Comparison of ENCODE assay signal across 8 mouse cellular contexts in genomic region chr13:31082448-31083140, GRCm38 (mm10).
A peak's percentile ranks its signal among the peaks of the same experiment; 100 is the strongest.
DNase-seq lines count a peak whose midpoint lies in the region; ATAC-seq and TF ChIP-seq lines count a peak whose summit lies in the region.

No protein-coding gene starts in this region.

- ATAC-seq in heart, postnatal 0 days (ENCODE audit: insufficient read depth, low read depth): no peak
- 0 out of 2 replicates have a peak, but pooled peaks have one; percentile 51 for ATAC-seq in hindbrain, postnatal 0 days
- peak; percentile 76 for ATAC-seq in midbrain, embryonic 16.5 days
- no peak for ATAC-seq in stomach, embryonic 16.5 days (ENCODE audit: insufficient read depth, low FRiP score)

- H3K27me3 ChIP-seq in heart, postnatal 0 days (ENCODE audit: control insufficient read depth, insufficient read depth, low read length): peaks cover 49% of the 10 kb centered on the region
- H3K27me3 ChIP-seq in embryonic facial prominence, embryonic 10.5 days (replicated peaks; ENCODE audit: low read depth, poor library complexity, severe bottlenecking): peaks cover 54% of the 10 kb centered on the region
- peaks cover 13% of the 10 kb centered on the region for H3K27me3 ChIP-seq in hindbrain, postnatal 0 days (ENCODE audit: insufficient read depth, low read length)
- H3K27me3 ChIP-seq in midbrain, embryonic 16.5 days (ENCODE audit: control insufficient read depth, insufficient read depth, low read depth, low read length): peaks cover 4% of the 10 kb centered on the region; the same call in 1 of the 2 replicates
- no peaks in the 10 kb centered on the region for H3K27me3 ChIP-seq in stomach, embryonic 16.5 days (ENCODE audit: control insufficient read depth, insufficient read depth, low read length)

- no peaks in the 10 kb centered on the region for H3K36me3 ChIP-seq in heart, postnatal 0 days (replicated peaks; ENCODE audit: control insufficient read depth, insufficient read depth, low read length)
- H3K36me3 ChIP-seq in embryonic facial prominence, embryonic 10.5 days (replicated peaks): no peaks in the 10 kb centered on the region
- no peaks in the 10 kb centered on the region for H3K36me3 ChIP-seq in hindbrain, postnatal 0 days (ENCODE audit: insufficient read depth, low read length)
- no peaks in the 10 kb centered on the region for H3K36me3 ChIP-seq in midbrain, embryonic 16.5 days (ENCODE audit: control insufficient read depth, insufficient read depth, low read length)
- H3K36me3 ChIP-seq in stomach, embryonic 16.5 days (ENCODE audit: control insufficient read depth, insufficient read depth, low read length): no peaks in the 10 kb centered on the region

- H3K4me1 ChIP-seq in heart, postnatal 0 days (ENCODE audit: control insufficient read depth, insufficient read depth): no peaks in the 10 kb centered on the region
- H3K4me1 ChIP-seq in embryonic facial prominence, embryonic 10.5 days: peaks cover 22% of the 10 kb centered on the region
- H3K4me1 ChIP-seq in hindbrain, postnatal 0 days (ENCODE audit: insufficient read depth, low read length): no peaks in the 10 kb centered on the region
- H3K4me1 ChIP-seq in midbrain, embryonic 16.5 days (ENCODE audit: control insufficient read depth, insufficient read depth, low read length): no peaks in the 10 kb centered on the region
- H3K4me1 ChIP-seq in stomach, embryonic 16.5 days (ENCODE audit: control insufficient read depth, insufficient read depth, low read length): 0 out of 2 replicates have a peak, but pooled peaks cover 2% of the 10 kb centered on the region

- H3K9me3 ChIP-seq in heart, postnatal 0 days (replicated peaks; ENCODE audit: control insufficient read depth, low read length): no peaks in the 10 kb centered on the region
- H3K9me3 ChIP-seq in embryonic facial prominence, embryonic 10.5 days: no peaks in the 10 kb centered on the region
- H3K9me3 ChIP-seq in hindbrain, postnatal 0 days (ENCODE audit: low read length): no peaks in the 10 kb centered on the region
- H3K9me3 ChIP-seq in midbrain, embryonic 16.5 days (replicated peaks; ENCODE audit: control insufficient read depth, low read length, poor library complexity, severe bottlenecking): no peaks in the 10 kb centered on the region
- no peaks in the 10 kb centered on the region for H3K9me3 ChIP-seq in stomach, embryonic 16.5 days (replicated peaks; ENCODE audit: control insufficient read depth, low read length)

- no peak overlapping the region for H3K9ac ChIP-seq in heart, postnatal 0 days (replicated peaks; ENCODE audit: low read depth, low read length)
- no peak overlapping the region for H3K9ac ChIP-seq in hindbrain, postnatal 0 days (replicated peaks; ENCODE audit: low read length)
- no peak overlapping the region for H3K9ac ChIP-seq in midbrain, embryonic 16.5 days (ENCODE audit: low read depth, low read length)
- H3K9ac ChIP-seq in stomach, embryonic 16.5 days (ENCODE audit: low read length): no peak overlapping the region

- 34% methylated on average over 13 of the region's 13 CpGs for WGBS in heart, postnatal 0 days
- 42% methylated on average over 13 of the region's 13 CpGs for WGBS in embryonic facial prominence, embryonic 10.5 days
- WGBS in hindbrain, postnatal 0 days: 34% methylated on average over 13 of the region's 13 CpGs
- WGBS in midbrain, embryonic 16.5 days: 40% methylated on average over 13 of the region's 13 CpGs
- whole genome bisulfite sequencing in stomach, embryonic 16.5 days: 20% methylated on average over 13 of the region's 13 CpGs

- no peak overlapping the region for H3K4me2 ChIP-seq in heart, postnatal 0 days (ENCODE audit: low read depth, low read length)
- no peak overlapping the region for H3K4me2 ChIP-seq in hindbrain, postnatal 0 days (ENCODE audit: low read depth, low read length)
- H3K4me2 ChIP-seq in midbrain, embryonic 16.5 days (ENCODE audit: low read length): no peak overlapping the region
- H3K4me2 ChIP-seq in stomach, embryonic 16.5 days (ENCODE audit: low read depth, low read length): peak overlapping the region; percentile 27; the same call in 1 of the 2 replicates

- no peak for TF ChIP-seq EP300 in heart, postnatal 0 days (IDR thresholded peaks at IDR 0.05; ENCODE audit: low read depth)

- intact Hi-C loops in left cerebral cortex, postnatal 10 days (cut with DNase I): loop anchor here (1.0 to 10.0 kb wide), 3 partner anchors 178 to 536 kb away; no protein-coding TSS in a partner anchor

- H3K27ac ChIP-seq in heart, postnatal 0 days (ENCODE audit: low read depth): no peak overlapping the region
- no peak overlapping the region for H3K27ac ChIP-seq in embryonic facial prominence, embryonic 10.5 days (replicated peaks)
- no peak overlapping the region for H3K27ac ChIP-seq in hindbrain, postnatal 0 days
- no peak overlapping the region for H3K27ac ChIP-seq in midbrain, embryonic 16.5 days (ENCODE audit: low read length)
- H3K27ac ChIP-seq in stomach, embryonic 16.5 days (ENCODE audit: low read length): no peak overlapping the region

- peak; percentile 71 for DNase-seq in heart, postnatal 0 days (ENCODE audit: low spot score)
- DNase-seq in heart, adult 11 months: no peak
- DNase-seq in adrenal gland, adult 8-10 months: peak; percentile 15
- peak; percentile 66 for DNase-seq in embryonic facial prominence, embryonic 10.5 days (ENCODE audit: low spot score)
- peak; percentile 90 for DNase-seq in hindbrain, postnatal 0 days (ENCODE audit: low spot score)
- DNase-seq in left cerebral cortex, postnatal 10 days (ENCODE audit: extremely low spot score in 1 of 2, low spot score in 2 of 2): peak; percentile 60 to 83

- H3K4me3 ChIP-seq in heart, postnatal 0 days (ENCODE audit: low read depth, low read length): no peak overlapping the region
- H3K4me3 ChIP-seq in embryonic facial prominence, embryonic 10.5 days: no peak overlapping the region
- no peak overlapping the region for H3K4me3 ChIP-seq in hindbrain, postnatal 0 days (ENCODE audit: low read length)
- H3K4me3 ChIP-seq in midbrain, embryonic 16.5 days (ENCODE audit: low read depth, low read length): no peak overlapping the region
- no peak overlapping the region for H3K4me3 ChIP-seq in stomach, embryonic 16.5 days (replicated peaks; ENCODE audit: low read length)

- TF ChIP-seq CTCF in heart, postnatal 0 days (IDR thresholded peaks at IDR 0.05; ENCODE audit: low read depth): peak; percentile 81
- peak; percentile 86 for TF ChIP-seq CTCF in hindbrain, postnatal 0 days (IDR thresholded peaks at IDR 0.05; ENCODE audit: low read depth)

Comparison
In these comparisons a context has a peak if more than half of its experiments do, and no peak if none do; other contexts are left out.
1. ATAC-seq: peak in hindbrain, postnatal 0 days (single experiment) and midbrain, embryonic 16.5 days (single experiment); none in heart, postnatal 0 days (single experiment) and stomach, embryonic 16.5 days (single experiment).